Mouse (Mus musculus) 3134 (cell line): ENCODE measurements at regions not wholly inside any gene's neighbourhood (a gene's known extent, or its start where the extent isn't known, plus 50 kb on each side); places are given as distances from the start of the nearest gene placed in this dataset.
A peak's percentile ranks its signal among the peaks of the same experiment; 100 is the strongest.

Experiments
- DNase-seq: peaks from one replicate; pipeline ENCODE4 v3.0.0-alpha.2; 2011; ENCODE audit warnings: low spot score; ENCODE audit not compliant: insufficient read length; ENCODE audit errors: extremely low read depth

GRCm38 (mm10) chr12:31130434-31130833 lies 56.8 kb downstream of the Fam110c start:
- no peak for DNase-seq

DNA sequence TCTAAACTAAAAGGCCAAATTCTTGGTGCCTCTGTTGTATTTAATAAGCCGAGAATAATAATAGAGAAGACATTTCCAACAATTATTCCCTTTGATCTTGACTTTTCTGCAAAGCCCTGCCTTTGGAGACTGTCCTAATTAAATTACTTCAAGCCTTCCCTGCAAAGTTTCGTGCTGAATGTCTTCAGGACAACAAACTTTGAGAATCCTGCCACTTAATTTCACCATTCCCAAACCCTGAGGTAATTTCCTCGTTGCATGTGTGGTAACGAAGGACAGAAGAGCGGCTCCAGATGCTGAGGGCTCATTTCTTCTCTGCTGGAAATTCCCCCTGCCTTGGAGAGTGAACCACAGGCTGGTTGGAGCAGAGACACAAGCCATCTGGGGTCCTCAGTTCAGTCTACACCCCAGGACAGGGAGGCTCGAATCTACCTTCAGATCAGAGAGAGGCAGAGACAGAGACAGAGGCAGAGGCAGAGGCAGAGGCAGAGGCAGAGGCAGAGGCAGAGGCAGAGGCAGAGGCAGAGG lies 60.9 kb downstream of the Fam110c start:
- DNase-seq = no peak

DNA sequence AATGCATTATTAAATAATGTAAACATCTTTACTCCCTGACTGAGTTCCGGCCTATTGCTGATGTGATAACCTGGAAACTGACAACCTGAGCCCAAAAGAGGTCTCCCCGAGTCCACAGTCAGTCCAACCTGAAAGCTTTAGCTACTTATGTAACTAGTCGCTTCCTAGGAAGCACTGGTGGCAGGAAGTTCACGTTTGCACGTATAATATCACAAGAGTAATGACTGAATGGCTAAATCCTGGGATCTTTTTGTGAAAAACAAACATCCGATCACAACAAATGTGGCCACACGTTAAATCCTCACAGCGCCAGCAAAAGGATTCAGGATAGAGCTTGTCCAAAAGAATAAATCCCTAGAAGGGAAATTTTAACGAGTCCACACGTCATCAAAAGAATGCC lies 62.7 kb downstream of the Fam110c start:
- no peak for DNase-seq

DNA sequence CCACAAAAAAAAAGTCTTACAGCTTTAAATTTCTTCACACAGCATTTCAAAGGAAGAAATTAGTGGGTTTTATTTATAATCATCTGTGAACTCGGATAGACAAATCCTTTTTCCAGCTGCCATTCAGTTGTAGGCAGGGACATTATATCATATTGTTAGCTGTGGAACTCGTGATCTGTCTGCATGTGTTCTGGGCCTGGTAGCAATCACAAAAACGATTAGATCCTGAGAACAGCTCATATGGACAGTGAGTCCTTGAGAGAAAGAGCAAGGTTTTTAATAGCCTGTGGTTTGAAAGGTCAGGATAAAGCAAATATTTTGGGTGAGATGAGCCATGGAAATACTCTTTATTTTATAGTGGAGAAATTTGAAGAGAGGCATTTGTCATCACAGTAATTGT lies 63.2 kb downstream of the Fam110c start:
- no peak for DNase-seq

DNA sequence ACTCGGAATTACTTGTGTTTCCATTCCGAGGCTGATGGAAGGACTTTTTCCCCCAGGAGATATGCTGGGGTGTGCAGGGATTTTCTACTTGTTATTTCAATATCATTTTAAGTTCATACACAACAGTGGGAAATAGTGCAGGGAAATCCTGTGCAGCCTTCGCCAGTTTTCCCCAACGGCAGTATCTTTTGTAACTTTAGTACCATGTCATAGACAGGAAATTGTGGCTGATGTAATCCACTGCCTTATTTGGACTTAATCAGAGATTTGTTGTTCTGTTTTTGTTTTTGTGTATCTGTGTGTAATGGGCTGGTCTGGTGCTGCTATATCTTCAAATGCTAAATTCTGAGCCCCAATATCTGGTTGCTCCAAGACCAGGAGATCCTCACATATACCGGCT lies 63.8 kb downstream of the Fam110c start:
- DNase-seq = no peak

DNA sequence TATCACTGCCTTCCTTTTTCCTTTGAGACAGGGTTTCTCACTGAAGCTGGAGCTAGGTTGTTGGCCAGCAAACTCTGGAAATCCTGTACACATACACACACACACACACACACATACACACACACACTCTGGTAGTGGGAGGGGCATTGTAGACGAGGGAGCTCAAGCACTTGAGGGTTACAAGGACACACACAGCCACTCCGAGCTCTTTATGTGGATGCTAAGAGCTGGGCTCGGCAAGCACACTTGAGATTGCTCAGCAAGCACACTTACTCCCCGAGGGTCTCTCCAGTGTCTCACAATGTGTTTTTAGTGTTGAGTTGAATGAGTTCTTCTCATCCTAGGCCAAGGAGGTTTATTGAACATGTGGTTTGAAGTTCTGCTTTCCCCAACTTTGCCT lies 66.2 kb downstream of the Fam110c start:
- no peak for DNase-seq

- DNase-seq = no peak
Measured at GRCm38 (mm10) chr12:31143266-31143665, 69.6 kb downstream of the Fam110c start.

DNA sequence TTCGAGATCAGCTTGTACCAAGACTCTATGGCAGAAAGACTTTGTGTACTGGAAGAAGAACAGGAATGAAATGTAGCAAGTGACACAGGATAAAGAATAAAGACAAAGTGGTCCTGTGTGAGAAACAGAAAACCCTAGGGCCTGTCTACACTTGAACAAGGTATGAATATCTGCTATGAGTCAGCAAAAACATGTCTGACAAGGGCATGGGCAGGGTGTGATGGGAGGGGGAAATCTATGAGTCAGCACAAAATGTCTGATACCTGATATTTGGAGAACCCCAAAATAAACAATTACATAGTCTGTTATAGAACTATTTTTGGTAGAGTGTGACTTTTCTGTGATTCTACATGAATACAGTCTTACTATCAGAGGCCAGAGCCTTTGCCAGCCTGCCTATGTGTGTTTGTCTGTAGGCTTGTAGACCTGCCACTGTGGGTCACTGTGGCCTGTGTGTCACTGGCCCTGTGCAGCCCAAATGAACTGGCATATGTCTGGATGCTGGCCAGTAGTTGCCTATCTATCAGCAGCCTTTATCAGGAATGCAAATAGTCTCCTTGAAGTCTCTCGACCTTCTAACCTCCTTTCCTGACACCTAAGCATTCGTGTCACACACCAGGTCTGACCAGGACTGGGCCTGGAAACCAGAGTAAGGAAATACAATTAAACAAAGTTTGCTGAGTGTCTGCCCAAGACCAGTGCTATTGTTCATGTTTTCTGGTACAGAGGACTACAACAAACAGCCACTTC lies 71.5 kb downstream of the Fam110c start:
- no peak for DNase-seq

- no peak for DNase-seq
Measured at GRCm38 (mm10) chr12:31148417-31149356, 75.0 kb downstream of the Fam110c start.

DNA sequence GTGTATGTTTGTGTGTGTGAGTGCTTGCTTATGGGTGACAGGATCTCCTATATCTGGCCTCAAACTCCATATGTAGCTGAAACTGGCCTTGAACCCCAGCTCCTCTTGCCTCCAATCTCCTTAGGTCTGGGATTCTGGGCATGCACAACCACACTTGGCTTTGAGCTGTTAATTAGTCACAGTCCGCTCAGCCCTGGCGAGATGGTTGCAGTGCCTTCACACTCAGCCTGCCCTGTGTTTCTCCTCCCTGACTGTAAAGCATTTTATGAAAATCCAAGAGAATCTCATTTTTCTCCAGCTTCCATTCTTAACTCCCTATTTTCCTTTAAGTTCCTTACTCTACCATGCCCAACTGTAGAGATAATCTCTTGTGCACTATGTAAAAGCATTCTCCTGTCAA lies 80.1 kb downstream of the Fam110c start:
- no peak for DNase-seq

DNA sequence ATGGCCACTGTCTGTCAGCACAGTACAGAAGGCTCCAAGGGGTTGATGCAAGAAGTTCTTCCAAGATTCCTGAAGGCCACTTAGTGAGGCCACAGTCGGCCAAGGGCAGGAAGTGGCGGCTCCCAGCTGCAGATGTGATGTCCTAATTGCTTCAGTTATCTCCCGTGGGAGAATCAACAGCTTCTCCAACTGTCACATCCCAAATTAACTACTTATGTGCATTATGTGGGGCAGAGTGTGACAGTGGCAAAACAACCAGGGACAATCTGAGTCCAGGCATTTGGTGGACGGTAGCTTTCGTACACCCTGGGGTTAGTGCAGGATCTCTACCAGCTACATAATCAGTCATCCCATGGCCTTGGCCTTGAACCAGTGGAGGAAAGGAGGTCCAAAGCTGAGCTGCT lies 80.9 kb downstream of the Fam110c start:
- DNase-seq = no peak

DNA sequence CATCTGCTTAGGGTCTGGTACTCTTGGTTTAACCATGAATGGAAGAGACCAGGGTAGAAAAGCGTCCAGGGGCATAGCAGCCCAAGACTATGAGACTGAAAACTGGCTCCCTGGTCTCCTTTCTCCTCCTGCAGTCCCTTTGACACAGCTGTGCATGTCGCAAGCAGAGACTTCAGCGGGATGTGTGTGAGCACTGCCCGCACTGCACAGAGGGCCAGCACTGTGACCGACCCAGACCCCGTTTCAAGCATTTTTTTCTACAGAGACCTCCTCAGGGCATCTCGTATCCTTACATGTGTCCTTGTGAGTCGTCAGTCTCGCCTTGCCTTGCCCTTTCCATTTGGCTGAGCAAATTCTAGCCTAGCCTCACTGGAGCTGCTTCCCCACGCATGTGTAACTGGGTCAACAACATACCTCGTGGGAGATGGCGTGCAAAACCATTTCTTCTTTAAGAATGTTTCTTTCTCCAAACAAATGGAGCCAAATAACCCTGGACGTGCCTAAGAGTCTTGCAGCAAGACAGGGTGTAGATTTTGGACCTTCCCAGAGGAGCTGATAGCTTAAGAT lies 82.6 kb downstream of the Fam110c start:
- DNase-seq = no peak

DNA sequence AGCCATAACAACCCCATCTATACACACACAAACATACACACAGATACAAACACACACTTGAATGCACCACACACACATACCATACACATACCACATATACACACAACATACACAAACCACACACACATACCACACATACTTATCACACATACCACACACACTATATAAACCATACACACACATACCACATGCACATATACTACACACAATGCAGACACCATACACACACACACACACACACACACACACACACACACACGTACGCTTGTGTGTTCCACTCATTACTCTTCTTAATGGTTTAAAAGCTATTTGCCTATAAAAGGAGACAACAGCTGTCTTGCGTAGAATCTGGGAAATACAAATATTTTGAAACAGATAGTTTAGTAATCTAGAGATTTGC lies 83.1 kb upstream of the Gm6993 start:
- DNase-seq = no peak

- DNase-seq = no peak
Measured at GRCm38 (mm10) chr12:31157890-31158289, 82.7 kb upstream of the Gm6993 start.

DNA sequence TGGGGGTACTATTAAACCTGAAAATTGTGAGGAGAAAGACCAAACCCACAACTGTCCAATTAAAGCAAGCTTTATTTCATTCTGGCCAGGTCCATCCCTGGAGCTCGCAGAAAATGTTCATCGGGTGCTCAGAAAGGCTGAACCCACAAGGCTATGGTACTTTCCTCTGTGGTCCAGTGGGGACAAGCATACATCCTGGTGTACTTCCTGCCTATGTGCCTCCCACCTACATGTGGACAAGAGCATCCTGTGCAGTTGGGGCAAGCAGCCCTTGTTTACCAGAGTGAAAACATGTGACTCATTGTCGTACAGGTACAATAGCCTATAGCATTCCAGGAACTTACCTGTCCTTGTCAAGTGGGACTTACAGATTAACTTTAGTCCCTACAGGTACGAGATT lies 81.7 kb upstream of the Gm6993 start:
- no peak for DNase-seq

GRCm38 (mm10) chr12:31159378-31159777 lies 81.2 kb upstream of the Gm6993 start:
- DNase-seq = no peak

GRCm38 (mm10) chr12:31168221-31168890 lies 72.2 kb upstream of the Gm6993 start:
- no peak for DNase-seq

- DNase-seq = no peak
Measured at GRCm38 (mm10) chr12:31170111-31170510, 70.5 kb upstream of the Gm6993 start.

DNA sequence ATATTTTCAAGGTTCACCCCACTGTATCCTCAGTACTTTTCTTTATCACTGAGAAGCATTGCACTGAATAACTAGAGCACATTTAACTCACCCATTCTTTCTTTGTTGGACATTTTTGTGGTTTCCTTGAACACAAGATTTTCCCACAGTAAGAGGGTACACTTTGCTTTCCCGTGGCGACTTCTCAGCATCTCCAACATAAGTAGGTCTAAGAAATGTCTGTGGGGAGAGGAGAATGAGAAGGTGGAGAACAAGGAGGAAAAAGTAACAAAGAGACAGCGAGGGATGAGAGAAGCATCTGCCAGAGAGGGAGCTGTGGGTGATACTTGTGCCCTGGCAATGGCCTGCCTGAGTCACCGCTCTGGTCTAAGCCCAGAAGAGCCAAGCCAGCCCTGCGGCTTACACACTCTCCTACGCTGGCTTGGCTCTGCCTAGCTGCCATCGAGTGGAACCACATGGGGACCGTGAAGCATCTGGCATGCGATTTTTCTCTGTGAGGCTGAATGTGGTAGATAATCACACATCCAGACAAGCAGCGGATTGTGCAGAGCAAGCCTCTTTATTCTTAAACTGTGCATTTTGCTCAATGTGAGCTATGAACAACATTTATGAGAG lies 69.9 kb upstream of the Gm6993 start:
- DNase-seq = peak; percentile 70

- no peak for DNase-seq
Measured at GRCm38 (mm10) chr12:31171992-31172391, 68.6 kb upstream of the Gm6993 start.
